Mouse (Mus musculus): ENCODE measurements at regions not wholly inside any gene's neighbourhood (a gene's known extent, or its start where the extent isn't known, plus 50 kb on each side); places are given as distances from the start of the nearest gene placed in this dataset.

DNA sequence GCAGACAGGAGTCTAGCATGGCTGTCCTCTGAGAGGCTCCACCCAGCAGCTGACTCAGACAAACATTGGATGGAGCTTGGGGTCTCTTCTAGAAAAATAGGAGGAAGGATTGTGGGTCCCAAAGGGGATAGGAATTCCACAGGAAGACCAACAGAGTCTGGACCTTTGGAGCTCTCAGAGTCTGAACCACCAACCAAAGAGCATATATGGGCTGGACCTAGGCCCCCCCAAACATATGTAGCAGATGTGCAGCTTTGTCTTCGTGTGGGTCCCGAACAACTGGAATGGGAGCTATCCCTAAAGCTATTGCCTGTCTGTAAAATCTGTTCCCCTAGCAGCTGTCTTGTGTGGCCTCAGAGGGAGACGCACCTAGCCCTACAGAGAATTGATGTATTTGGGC lies 50.1 kb upstream of the Cpm start:
- no peak for DNase-seq (ENCODE audit: low spot score)
- Histone ChIP-seq H3K27me3 (ENCODE audit: low read depth, poor library complexity, severe bottlenecking) (peaks cover 21% of the 10 kb centered on the region), H3K4me1 (peaks cover 40% of the 10 kb centered on the region), H3K27ac (0 out of 2 replicates have a peak overlapping the region, but pooled peaks have one; percentile 67), H3K4me3 (no peak overlapping the region), H3K9me3 (replicated peaks) (no peaks in the 10 kb centered on the region), H3K36me3 (no peaks in the 10 kb centered on the region)
- WGBS: 84% methylated on average over 3 of the region's 3 CpGs

DNA sequence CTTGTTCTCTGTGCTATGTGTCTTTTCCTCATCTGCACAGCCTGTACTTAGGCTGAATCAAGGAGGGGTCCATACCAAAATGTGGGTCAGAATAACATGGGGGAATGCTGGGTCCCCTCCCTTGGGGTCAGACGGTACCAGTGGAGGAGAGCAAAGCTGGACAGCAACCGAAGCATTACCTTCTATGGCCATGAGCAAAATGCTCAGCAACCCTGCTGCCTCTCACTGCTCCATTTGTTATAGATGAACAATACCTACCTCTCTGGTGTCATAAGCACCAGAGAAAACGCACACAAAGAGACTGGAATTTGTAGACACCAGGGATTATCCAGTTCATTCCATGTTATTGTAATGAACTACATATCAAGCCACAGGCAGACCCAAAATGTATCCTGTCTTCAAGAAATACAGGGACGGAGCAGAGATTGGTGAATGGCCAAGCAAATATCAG lies 50.6 kb upstream of the Cpm start:
- Histone ChIP-seq H3K27me3 (ENCODE audit: low read depth, poor library complexity, severe bottlenecking) (peaks cover 21% of the 10 kb centered on the region), H3K27ac (0 out of 2 replicates have a peak overlapping the region, but pooled peaks have one; percentile 23), H3K4me1 (peaks cover 35% of the 10 kb centered on the region), H3K36me3 (no peaks in the 10 kb centered on the region), H3K4me3 (no peak overlapping the region), H3K9me3 (replicated peaks) (no peaks in the 10 kb centered on the region)
- WGBS: 90% methylated on average over 4 of the region's 4 CpGs
- DNase-seq (ENCODE audit: low spot score): no peak

DNA sequence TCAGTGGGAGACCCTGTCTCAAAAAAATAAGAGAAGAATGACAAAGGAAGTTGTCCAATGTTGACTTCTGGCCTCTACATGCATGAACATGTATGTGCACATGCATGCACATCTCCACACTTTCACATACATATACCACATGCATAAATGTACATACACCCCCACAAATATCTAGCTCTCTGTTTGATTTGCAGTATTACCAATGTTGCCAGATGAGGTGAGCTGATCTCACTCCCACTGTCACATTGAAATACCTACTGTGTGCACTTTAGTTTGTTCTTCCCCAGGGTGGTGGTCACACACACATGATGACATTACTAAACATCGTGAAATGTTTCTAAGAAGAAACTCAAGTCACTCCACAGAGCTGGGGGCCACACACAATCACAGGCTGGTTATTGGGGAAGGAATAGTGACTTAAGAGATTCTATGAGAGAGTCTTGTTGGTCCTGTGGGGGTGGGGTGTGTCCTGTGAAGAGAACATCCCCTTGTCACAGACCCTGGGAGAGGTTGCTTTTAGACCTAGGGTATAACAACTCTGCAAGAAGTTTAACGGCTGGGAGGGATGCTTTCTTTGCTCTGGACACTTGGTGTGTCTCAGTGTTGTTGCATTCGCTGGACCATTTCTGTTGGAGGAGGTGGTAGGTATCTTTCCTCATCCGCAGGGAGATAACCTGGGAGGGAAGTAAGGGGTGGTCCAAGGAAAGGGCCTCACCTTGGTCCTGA lies 51.2 kb upstream of the Cpm start:
- Histone ChIP-seq H3K27ac (0 out of 2 replicates have a peak overlapping the region, but pooled peaks have one; percentile 23), H3K36me3 (no peaks in the 10 kb centered on the region), H3K4me1 (peaks cover 30% of the 10 kb centered on the region), H3K27me3 (ENCODE audit: low read depth, poor library complexity, severe bottlenecking) (peaks cover 22% of the 10 kb centered on the region), H3K9me3 (replicated peaks) (no peaks in the 10 kb centered on the region), H3K4me3 (no peak overlapping the region)
- WGBS: 88% methylated on average over 4 of the region's 4 CpGs
- DNase-seq (ENCODE audit: low spot score): no peak

DNA sequence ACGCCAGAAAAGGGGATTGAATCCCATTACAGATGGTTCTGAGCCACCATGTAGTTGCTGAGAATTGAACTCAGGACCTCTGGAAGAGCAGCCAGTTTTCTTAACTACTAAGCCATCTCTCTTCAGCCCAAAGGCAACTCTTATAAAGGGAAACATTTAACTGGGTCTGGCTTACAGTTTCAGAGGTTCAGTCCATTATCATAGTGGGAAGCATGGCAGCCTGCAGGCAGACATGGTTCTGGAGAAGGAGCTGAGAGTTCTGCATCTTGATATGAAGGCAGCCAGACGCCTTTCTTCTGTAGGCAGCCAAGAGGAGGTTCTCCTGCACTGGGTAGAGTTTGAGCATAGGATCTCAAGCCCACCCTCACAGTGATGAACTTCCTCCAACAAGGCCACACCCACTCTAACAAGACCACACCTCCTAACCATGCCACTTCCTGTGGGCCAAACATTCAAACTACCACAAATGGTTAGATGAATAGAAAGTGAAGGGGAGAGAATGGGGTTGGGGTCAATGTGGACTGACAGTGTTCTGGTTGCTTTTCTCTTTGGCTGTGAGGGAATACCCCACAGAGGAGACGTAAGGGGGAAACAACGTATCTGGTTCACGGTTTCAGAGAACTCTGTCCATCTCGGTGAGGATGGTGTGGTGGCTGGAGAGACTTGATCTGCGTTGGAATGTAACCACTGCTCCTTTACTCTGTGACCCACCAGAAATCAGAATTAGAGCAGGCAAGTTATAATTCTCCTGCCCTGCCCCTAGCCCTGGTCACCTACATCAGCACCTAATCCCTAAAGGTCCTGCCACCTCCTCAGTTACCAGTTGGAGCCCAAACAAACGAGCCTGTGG lies 52.2 kb upstream of the Cpm start:
- 91% methylated on average over 8 of the region's 8 CpGs for WGBS
- H3K9me3 ChIP-seq (replicated peaks): no peaks in the 10 kb centered on the region
- H3K36me3 ChIP-seq: no peaks in the 10 kb centered on the region
- no peak overlapping the region for H3K27ac ChIP-seq
- H3K27me3 ChIP-seq (ENCODE audit: low read depth, poor library complexity, severe bottlenecking): peaks cover 32% of the 10 kb centered on the region
- H3K4me3 ChIP-seq: no peak overlapping the region
- peaks cover 35% of the 10 kb centered on the region for H3K4me1 ChIP-seq
- DNase-seq (ENCODE audit: low spot score): no peak

DNA sequence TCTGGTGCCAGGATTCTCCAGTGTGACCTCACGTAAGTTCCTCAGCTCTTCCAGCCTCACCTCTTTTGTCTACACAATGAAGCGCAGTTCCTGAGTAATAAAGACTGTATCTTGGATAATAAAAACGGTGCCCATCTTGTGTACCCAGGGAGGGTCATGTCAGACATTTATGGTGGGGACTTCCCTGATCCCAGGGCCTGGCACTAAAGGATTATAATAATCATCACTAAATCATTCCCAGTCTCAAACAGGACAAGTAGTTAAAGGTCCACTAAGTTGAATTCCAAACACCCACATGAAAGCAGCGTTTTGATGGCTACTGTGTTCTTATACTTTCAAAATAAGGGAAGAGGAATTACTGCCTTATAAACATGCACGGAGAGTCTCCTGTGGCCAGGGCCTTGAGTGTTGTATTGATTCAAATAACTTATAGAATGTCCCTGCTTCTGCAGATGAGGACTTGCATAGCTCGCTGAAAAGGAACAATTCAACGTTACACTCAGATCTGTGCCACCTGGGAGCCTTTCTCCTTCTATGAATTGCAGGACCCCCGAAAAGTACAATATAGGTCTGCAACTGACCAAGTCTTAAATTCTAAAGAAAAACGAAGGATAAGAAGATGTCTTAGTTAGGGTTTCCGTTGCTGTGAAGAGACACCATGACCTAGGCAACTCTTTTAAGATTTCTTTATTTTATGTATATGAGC lies 53.0 kb upstream of the Cpm start:
- 88% methylated on average over 10 of the region's 10 CpGs for WGBS
- H3K4me1 ChIP-seq: peaks cover 37% of the 10 kb centered on the region
- peak overlapping the region; percentile 39; the same call in 1 of the 2 replicates for H3K27ac ChIP-seq
- H3K9me3 ChIP-seq (replicated peaks): no peaks in the 10 kb centered on the region
- no peak overlapping the region for H3K4me3 ChIP-seq
- H3K27me3 ChIP-seq (ENCODE audit: low read depth, poor library complexity, severe bottlenecking): peaks cover 35% of the 10 kb centered on the region
- no peaks in the 10 kb centered on the region for H3K36me3 ChIP-seq
- DNase-seq (ENCODE audit: low spot score): no peak

DNA sequence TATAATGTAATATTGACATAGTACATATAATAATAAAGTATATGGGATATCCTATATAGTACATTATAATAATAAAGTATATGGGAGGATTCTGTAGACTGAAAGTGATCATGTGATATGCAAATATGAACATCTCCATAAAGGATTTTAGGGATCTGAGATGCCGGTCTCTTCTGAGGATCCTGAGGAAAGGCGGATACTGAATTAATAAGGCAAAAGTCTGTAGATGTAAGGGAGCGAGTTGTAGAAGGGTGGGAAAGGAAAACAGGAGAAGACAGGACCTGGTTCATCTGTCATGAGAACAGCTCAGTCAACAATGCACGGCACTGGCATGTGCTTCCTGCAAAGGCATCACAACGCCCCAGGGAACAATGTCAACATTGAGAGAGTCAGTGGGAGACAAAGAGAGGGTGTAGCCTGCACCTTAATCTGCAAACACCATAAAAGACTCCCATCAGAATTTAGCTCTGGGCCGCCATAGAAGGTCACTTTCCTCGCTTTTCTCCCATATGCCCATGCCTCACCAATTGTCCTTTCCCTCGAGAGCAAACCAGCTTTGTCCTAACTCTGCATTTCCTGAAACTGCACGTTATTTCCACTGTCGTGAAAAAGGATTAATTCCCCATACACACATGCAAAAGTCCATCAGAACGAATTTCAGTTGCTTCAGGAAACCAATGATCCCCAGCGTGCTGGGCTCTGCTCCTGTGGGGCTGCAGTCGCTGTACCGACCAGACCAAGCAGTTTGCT lies 53.7 kb upstream of the Cpm start:
- Histone ChIP-seq H3K9me3 (replicated peaks) (no peaks in the 10 kb centered on the region), H3K27ac (peak overlapping the region; percentile 39; the same call in 1 of the 2 replicates), H3K27me3 (ENCODE audit: low read depth, poor library complexity, severe bottlenecking) (peaks cover 35% of the 10 kb centered on the region), H3K4me3 (no peak overlapping the region), H3K4me1 (peaks cover 43% of the 10 kb centered on the region), H3K36me3 (no peaks in the 10 kb centered on the region)
- DNase-seq (ENCODE audit: low spot score): no peak
- 75% methylated on average over 14 of the region's 14 CpGs for WGBS

DNA sequence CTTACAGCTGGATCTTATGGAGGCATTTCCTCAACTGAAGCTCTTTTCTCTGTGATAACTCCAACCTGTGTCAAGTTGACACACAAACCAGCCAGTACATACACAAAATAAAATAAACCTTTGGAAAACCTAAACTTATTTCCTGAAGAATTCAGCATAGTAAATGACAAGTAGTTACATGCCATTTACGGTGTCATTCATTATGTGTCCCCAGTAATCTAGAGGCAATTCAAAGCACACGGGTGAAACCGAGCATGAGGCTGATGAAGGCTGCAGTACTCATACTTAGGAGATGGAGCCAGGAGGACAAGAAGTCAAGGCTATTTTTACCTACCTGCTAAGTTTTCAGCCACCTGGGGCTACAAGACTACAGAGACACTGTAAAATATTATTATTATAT lies 54.4 kb upstream of the Cpm start:
- 86% methylated on average over 3 of the region's 3 CpGs for WGBS
- H3K27ac ChIP-seq: no peak overlapping the region
- H3K4me1 ChIP-seq: peaks cover 47% of the 10 kb centered on the region
- no peaks in the 10 kb centered on the region for H3K9me3 ChIP-seq (replicated peaks)
- no peak for DNase-seq (ENCODE audit: low spot score)
- no peaks in the 10 kb centered on the region for H3K36me3 ChIP-seq
- H3K4me3 ChIP-seq: no peak overlapping the region
- H3K27me3 ChIP-seq (ENCODE audit: low read depth, poor library complexity, severe bottlenecking): peaks cover 32% of the 10 kb centered on the region

DNA sequence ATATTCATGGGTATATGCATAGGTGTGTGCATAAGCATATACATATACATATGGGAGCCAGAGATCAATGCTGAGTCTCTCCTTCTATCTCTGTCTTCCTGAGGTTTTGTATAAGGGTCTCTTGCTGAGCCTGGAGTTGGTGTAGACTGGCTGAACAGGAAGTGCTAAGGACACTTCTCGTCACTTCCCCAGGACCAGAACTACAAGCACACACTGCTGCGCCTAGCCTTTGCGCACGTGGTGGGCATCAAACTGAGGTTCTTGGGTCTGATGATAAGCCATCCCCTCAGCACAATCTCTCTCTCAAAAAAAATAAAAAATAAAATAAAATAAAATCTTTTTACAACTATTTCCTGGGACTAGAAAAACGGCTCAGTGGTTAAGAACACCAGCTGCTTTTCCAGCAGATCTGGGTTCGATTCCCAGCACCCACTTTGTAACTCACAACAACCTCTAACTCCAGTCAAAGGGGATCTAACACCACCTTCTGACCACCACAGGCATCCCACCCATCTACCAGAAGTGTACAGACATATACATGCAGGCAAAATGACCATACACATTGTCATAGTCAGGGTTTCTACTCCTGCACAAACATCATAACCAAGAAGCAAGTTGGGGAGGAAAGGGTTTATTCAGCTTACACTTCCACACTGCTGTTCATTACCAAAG lies 55.1 kb upstream of the Cpm start:
- H3K4me1 ChIP-seq: peaks cover 47% of the 10 kb centered on the region
- H3K36me3 ChIP-seq: no peaks in the 10 kb centered on the region
- no peak overlapping the region for H3K4me3 ChIP-seq
- 93% methylated on average over 6 of the region's 6 CpGs for WGBS
- no peaks in the 10 kb centered on the region for H3K9me3 ChIP-seq (replicated peaks)
- H3K27ac ChIP-seq: no peak overlapping the region
- H3K27me3 ChIP-seq (ENCODE audit: low read depth, poor library complexity, severe bottlenecking): peaks cover 24% of the 10 kb centered on the region
- no peak for DNase-seq (ENCODE audit: low spot score)

DNA sequence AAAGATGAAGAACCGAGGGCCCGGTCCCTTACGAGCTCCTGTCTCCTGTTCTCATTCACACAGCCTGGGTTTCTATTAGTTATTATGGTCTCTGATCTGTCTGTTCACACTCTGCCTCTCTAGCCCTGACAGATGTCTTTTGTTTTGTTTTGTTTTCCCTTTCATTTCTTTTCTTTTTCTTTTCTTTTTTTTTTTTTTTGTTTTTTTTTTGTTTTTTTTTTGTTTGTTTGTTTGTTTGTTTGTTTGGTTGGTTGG lies 55.8 kb upstream of the Cpm start:
- WGBS: 82% methylated on average over 3 of the region's 3 CpGs
- Histone ChIP-seq H3K27me3 (ENCODE audit: low read depth, poor library complexity, severe bottlenecking) (peaks cover 18% of the 10 kb centered on the region), H3K4me3 (no peak overlapping the region), H3K36me3 (no peaks in the 10 kb centered on the region), H3K27ac (no peak overlapping the region), H3K4me1 (peaks cover 49% of the 10 kb centered on the region), H3K9me3 (replicated peaks) (no peaks in the 10 kb centered on the region)
- DNase-seq (ENCODE audit: low spot score): no peak

DNA sequence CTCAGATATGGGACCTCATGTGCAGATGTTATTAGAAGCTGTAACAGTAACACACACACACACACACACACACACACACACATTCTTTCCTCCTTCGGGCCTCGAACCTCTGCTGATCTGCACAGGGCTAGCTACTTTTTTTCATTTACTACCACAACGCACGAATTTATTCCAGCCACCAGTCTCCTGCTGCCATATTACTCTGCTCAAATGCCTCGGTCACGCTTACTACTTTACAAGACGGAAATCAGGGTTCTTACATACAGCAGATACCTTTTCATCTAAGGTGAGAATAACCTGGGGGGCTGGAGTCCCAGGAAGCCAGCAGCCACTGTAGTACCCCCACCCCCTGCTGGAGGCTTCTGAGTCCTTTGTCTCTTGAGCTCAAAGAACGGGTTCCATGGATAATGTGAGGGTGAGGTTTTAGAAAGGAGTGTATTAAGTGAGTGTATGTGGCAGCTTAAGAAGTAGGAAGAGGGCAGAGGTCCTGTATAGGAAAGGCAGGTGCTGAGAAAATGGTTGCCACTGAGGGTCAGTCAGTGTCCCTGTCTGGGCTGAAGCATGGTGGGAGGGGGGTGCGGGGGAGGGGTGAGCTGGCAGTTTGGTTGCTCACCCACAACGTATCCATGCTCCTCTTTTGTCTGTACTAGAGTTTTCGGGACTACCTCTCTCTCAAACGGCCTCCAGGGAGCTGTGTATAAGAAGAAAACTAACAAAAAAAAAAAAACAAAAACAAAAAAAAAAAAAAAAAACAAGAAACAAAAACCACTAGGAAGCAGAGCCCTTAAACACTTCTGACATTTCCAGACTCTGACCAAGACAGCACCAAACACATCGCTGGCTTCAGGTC lies 56.3 kb upstream of the Cpm start:
- H3K27me3 ChIP-seq (ENCODE audit: low read depth, poor library complexity, severe bottlenecking): peaks cover 14% of the 10 kb centered on the region
- no peaks in the 10 kb centered on the region for H3K9me3 ChIP-seq (replicated peaks)
- no peak overlapping the region for H3K4me3 ChIP-seq
- no peaks in the 10 kb centered on the region for H3K36me3 ChIP-seq
- DNase-seq (ENCODE audit: low spot score): no peak
- peaks cover 49% of the 10 kb centered on the region for H3K4me1 ChIP-seq
- peak overlapping the region; percentile 85; the same call in 1 of the 2 replicates for H3K27ac ChIP-seq
- WGBS: 49% methylated on average over 13 of the region's 13 CpGs

DNA sequence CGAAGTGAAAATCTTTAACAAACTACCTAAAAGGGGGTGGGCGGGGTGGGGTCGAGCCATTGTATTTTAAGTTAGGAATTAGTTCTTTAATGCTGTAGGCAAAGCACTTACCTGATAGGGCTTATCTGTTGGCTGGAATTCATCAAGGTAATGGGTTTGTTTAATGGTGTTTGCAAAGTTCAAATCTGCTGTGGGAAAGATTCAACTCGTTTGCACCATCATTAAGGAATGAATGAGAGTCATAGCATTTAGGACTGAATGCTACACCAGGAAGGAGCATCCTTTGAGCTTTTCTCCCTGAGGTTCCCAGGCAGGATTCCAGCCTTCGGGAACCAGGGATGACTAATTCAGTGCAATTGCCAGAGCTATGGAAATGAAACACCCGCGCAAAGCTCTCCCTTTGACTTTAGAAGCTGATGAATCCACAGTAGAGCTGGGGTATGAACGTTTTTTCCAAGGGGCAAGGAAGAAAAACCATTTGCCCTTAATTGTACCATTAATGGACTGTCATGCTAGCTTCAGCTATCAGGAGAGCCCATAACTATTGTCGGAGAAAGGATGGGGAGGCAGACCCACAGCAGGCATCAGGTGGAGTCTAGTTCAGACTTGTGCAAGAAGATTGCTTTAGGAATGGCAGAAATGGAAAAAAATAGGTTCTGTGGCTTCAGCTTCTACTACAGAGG lies 57.3 kb upstream of the Cpm start:
- Histone ChIP-seq H3K9me3 (replicated peaks) (no peaks in the 10 kb centered on the region), H3K27me3 (ENCODE audit: low read depth, poor library complexity, severe bottlenecking) (peaks cover 13% of the 10 kb centered on the region), H3K4me3 (peak overlapping the region; percentile 46), H3K27ac (peak overlapping the region; percentile 85), H3K4me1 (peaks cover 49% of the 10 kb centered on the region), H3K36me3 (no peaks in the 10 kb centered on the region)
- DNase-seq (ENCODE audit: low spot score): no peak
- 10% methylated on average over 9 of the region's 9 CpGs for WGBS
